Mouse (Mus musculus): ENCODE results near the gene Mcu.

Mcu gene

GRCm38 (mm10) chr10:59490920-59491319, 125.6 kb downstream of the Mcu start:
- DNase-seq (ENCODE audit: low spot score in 2 of 2) = no peak

DNA sequence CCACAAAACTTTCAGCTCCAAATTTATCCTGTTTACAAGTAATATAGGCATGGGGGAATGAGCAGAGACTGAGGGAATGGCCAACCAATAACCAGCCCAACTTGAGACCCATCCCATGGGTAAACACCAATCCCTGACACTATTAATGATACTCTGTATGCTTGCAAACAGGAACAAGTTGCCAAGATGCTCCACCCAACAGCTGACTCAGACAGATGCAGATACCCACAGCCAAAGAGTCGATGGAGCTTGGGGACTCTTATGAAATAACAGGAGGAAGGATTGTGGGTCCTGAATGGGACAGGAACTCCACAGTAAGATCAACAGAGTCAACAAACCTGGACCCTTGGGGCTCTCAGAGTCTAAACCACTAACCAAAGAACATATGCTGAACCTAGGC, 127.1 kb downstream of the Mcu start:
- DNase-seq (ENCODE audit: low spot score in 2 of 2) = no peak

GRCm38 (mm10) chr10:59487351-59487750, 129.1 kb downstream of the Mcu start:
- no peak for DNase-seq (ENCODE audit: low spot score in 2 of 2)

GRCm38 (mm10) chr10:59484318-59484717, 132.2 kb downstream of the Mcu start:
- DNase-seq (ENCODE audit: low spot score in 2 of 2) = no peak

DNA sequence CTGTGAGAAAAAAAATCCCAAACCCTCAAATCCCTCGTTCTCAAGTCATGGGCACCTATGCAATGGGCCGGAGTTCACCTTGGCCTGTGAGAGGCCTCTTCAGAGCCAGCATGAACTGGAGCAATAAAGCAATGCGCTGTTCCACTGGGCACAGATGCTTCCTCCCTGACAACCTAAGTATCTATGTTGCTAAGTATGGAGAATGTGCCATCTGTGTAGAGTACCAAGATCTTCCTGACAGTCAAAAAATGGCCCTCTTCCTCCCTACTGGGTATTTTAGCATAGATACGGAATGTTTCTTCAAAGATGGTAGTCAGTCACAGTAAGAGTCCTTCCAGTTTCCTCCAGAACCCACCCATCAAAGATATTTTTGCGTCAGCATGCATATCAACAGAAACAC, 135.1 kb downstream of the Mcu start:
- DNase-seq (ENCODE audit: low spot score in 2 of 2) = no peak

- DNase-seq (ENCODE audit: low spot score in 2 of 2) = no peak
Observed at GRCm38 (mm10) chr10:59470451-59470850, 146.0 kb downstream of the Mcu start.

DNA sequence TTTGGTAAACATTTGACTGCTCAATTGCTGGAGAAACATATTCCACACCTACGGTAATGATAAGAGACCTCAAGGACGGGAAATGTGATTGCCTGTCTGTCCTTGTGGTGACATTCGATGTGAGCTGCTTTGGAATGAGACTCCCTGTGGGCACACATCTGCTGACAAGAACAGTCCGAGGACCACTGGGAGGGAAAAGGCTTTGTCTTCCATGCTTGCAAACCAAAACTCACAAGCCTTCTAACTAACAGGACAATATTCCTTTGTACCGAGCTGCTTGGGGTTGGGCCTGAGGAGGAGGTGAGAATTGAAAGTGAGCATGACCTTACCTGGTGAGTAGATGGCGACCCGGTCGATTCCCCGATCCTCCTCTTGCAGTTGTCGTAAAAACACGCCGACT, 149.2 kb downstream of the Mcu start:
- DNase-seq (ENCODE audit: low spot score in 2 of 2) = no peak

DNA sequence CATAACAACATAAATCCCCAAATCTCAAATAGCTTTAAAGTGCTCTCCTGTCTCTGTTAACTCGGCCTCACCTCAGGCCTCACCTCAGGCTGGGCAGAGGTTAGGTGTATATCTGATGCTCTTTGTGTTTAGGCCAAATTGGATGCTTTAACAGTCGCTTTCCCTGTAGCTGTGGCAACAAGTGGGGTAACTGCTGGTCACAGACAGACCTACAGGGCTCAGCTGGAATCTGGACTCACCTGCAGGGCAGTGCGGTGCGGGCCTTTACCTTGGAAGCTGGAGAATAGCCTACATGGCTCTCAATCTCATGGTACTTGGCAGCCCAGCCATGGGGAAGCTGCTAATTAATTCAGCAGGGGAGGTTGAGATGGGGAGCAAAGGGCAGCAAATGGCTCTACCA, 149.9 kb downstream of the Mcu start:
- DNase-seq (ENCODE audit: low spot score in 2 of 2) = no peak

- no peak for DNase-seq (ENCODE audit: low spot score in 2 of 2)
Observed at GRCm38 (mm10) chr10:59465546-59465945, 150.9 kb downstream of the Mcu start.

GRCm38 (mm10) chr10:59462307-59462706, 154.2 kb downstream of the Mcu start:
- DNase-seq (ENCODE audit: low spot score in 2 of 2) = no peak

- DNase-seq (ENCODE audit: low spot score in 2 of 2) = no peak
Observed at GRCm38 (mm10) chr10:59459767-59460166, 156.7 kb downstream of the Mcu start.

DNA sequence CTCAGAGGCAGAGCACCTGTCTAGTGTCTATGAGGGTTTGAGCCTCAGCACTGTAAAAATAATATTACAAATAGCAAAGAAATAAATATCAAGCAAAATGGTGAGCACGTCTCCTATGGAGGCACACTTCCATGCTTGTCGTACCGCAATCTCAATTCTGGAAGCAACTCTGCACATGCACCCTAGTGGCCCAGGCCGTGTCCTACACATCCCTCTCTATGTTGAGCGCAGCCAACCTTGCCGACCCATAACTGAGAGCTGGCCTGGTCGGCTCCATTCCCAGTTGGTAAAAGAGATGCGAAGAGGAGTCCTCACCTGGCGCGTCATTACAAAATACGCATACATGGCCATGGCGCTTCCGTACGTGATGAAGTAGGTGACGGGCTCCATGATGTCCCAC, 161.9 kb downstream of the Mcu start:
- DNase-seq (ENCODE audit: low spot score in 2 of 2) = no peak

- no peak for DNase-seq (ENCODE audit: low spot score in 2 of 2)
Observed at GRCm38 (mm10) chr10:59451839-59452238, 164.7 kb downstream of the Mcu start.

- no peak for DNase-seq (ENCODE audit: low spot score in 2 of 2)
Observed at GRCm38 (mm10) chr10:59447546-59447945, 168.9 kb downstream of the Mcu start.

GRCm38 (mm10) chr10:59446911-59447437, 169.5 kb downstream of the Mcu start:
- DNase-seq (ENCODE audit: low spot score in 2 of 2) = no peak

- DNase-seq (ENCODE audit: low spot score in 2 of 2) = no peak
Observed at GRCm38 (mm10) chr10:59444635-59445034, 171.9 kb downstream of the Mcu start.

- DNase-seq (ENCODE audit: low spot score in 2 of 2) = no peak
Observed at GRCm38 (mm10) chr10:59444106-59444505, 172.4 kb downstream of the Mcu start.

GRCm38 (mm10) chr10:59443212-59443611, 173.3 kb downstream of the Mcu start:
- DNase-seq (ENCODE audit: low spot score in 2 of 2) = no peak

- DNase-seq (ENCODE audit: low spot score in 2 of 2) = no peak
Observed at GRCm38 (mm10) chr10:59441735-59442134, 174.8 kb downstream of the Mcu start, which contains the start of gene Oit3. Gene Oit3 (minus strand): TSS chr10:59441778.

DNA sequence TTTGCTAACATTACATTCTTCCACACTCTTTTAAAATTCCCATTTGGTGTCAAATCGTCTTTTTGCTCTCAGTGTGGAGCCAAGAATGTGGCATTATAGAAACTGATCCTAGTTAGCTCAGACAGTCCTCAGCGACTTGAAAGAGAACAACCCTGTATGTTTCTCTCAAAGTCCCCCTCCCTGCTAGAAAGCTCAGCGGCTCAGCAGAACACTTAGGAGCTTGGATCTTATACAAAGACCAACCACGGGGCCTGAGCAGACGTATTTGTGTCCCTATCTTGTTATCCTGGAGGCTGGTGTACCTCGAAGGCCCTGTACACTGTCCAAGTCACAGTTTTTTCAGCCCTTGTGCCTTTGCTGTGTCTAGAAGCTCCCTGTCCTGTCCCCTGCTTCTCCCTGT, 176.3 kb downstream of the Mcu start:
- no peak for DNase-seq (ENCODE audit: low spot score in 2 of 2)

GRCm38 (mm10) chr10:59439508-59439931, 177.0 kb downstream of the Mcu start:
- no peak for DNase-seq (ENCODE audit: low spot score in 2 of 2)

DNA sequence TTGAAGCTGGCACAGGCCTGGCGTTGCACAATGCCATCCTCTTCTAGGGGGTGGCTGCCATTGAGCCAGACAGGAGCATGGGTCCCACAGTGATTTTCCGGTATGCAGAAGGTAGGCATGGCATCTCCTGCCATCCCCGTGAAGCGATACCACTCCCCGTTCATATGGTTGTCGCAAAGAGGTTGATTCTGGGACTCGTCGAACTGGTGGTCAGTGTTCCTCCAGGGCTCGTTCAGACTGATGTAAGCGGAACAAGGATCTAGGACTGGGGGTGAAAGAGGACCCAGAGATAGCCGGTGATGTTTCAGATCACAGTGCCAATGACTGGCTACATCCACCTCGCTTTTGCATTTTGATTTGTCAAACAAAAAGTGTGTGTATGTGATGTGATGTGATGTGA, 177.8 kb downstream of the Mcu start:
- no peak for DNase-seq (ENCODE audit: low spot score in 2 of 2)

- DNase-seq (ENCODE audit: low spot score in 2 of 2) = no peak
Observed at GRCm38 (mm10) chr10:59435746-59436145, 180.7 kb downstream of the Mcu start.

- DNase-seq (ENCODE audit: low spot score in 2 of 2) = no peak
Observed at GRCm38 (mm10) chr10:59430701-59431218, 185.7 kb downstream of the Mcu start.

All from frontal cortex, postnatal 10 days (tissue).